Mouse (Mus musculus) frontal cortex, postnatal 10 days (tissue): ENCODE measurements around the gene Tnfaip8l3.
"Not testable (repeated sequence)": the region's sequence is repeated elsewhere in the genome, so short reads cannot be mapped to it uniquely, and the experiment has no call there.

Source experiments
- DNase-seq, 2 experiments: peaks; one replicate each; pipeline ENCODE4 v3.0.0; 2022; ENCODE audit warnings: low spot score in 2 of 2, mixed read lengths in 1 of 2

The Tnfaip8l3 gene

DNA sequence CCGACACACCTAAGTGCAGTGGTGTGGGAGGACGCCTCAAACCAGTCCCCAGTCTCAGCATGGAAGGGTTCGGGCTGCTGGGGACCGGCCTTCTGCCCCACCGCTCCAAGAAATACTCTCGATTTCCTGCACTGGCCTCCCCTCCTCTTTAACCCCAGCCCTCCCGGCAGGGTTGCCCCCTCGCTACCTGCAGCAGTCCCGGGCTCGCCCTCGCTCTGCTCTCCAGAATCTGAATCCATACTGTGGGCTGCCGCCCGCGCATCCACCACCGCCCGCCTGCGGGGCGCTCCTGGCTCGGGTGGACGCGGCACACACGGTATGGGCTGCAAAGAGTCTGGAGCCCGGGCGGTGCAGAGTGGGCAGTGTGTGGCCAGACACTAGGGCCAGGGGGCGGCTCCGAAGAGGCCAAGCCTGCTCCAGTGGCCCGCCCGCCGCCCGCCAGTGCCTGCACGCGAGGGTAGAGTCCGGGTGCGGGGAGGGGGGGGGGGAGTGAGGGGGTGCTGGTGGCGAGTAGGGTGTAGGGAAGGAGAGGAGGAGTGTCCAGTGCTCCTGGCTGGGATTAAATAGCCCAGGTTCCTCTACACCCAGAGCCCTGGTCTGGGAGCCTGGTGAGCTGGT lies at the start of gene Tnfaip8l3:
Gene Tnfaip8l3, minus strand, starts transcription at position 357 of the 618 bp plus-strand sequence.
- peak; percentile 7 to 24 for DNase-seq

DNA sequence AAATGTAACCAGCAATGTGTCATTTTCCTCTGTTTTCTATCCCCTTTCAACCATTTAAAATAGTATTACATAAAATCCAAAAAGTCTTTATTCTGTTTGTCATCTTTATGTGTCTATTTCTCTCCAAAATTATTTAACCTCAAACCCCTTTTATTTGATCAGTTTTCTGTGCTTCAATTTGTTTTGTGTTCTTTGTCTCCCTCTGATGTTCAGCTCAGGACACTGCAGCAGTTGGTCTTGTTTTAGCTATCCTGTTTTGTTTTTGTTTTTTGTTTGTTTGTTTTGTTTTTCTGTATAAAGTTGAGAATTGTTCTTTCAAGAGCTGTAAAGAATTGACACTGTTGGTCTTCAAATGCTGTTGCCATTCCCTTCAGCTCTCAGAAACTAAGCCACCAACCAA lies 44.5 kb upstream of the Tnfaip8l3 start:
- DNase-seq, result no peak

DNA sequence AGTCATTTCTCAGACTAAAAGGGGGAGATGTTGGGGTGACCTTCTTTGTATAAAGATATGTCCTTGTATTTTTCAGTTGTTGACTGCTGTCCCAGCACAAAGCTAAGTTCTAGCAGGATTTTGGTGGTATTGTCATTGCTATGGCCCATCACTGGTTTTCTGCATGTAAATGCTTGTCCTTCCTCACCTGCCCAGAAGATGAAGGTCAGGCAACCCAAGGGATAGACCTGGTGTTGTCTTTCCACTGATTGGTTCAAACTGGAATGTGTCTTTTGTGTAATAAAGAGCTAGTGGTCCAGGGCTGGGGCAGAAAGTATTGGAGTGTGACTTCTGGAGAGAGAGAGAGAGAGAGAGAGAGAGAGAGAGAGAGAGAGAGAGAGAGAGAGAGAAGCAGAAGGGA lies 30.4 kb upstream of the Tnfaip8l3 start:
- no peak for DNase-seq

DNA sequence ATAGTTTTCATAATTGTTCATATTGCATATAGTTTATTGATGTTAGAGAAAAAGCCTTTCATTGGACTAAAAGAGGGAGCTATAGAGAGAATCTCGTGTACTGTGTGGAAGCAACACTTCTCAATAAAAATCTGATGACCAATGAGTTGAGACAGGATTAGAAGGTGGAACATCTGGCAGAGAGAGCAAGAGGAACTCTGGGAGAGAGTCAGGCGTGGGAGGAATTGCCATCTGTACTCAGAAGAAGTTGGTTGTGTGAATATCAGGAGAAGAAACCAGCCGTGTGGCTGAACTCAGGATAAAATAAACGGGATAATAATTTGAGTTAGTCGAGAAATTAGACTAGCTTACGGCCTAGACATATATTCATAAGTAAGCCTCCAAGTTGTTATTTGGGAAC lies 28.9 kb upstream of the Tnfaip8l3 start:
- no peak for DNase-seq

DNA sequence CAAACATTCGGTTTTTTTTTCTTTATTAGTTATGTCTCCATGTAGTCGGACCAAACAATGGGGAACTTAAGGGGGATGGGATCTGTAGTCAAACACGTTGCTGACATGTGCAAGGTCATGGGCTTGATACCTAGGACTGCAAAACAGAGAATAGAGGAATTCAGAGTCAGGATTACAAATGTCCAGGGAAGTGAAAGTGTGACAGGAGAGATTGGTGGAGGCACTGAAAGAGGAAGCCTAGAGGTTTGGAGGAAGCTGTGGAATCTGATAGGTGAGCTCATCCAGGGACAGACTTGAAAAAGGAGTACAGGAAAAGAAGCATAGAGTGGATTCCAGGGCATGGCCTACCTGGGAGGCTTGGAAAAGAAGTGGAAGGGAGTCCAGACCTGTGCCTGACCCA lies 16.1 kb upstream of the Tnfaip8l3 start:
- no peak for DNase-seq

DNA sequence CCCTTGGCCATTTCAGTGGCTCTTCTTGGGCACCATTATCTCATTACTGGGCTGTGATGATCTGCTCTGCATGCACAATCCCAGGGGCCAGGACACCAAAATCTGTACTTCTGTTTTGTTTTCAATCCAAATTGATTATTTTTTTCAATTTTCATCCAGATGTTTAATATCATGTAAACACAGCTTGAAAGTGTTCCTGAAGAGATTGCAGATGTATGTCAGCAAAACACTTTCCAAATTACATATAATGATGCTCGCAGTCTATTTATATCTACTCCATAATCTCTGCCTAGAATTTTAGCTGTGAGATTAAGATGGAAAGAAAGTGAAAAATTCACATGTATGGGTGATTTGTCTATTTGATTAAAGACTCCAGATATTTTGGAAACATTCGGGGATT lies 9.6 kb upstream of the Tnfaip8l3 start:
- no peak for DNase-seq

DNA sequence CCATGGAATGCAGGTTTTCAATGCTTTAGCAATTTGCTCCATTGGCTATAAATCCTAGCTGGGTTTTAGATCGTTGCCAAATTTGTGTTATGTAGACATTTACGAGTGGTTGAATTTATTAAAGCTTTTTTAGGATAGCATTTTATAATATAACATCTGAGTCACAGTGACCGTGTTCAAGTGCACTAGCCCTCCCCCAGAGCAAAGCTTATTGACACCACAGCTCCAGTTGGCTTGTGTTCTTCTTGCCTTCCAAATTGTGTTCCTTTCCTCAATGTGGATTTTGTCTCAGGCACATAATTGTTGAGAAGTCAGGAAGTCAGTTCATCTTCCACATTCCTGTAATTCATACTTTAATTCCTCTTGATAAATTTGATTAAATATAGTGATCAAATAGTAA lies 6.7 kb upstream of the Tnfaip8l3 start:
- no peak for DNase-seq

DNA sequence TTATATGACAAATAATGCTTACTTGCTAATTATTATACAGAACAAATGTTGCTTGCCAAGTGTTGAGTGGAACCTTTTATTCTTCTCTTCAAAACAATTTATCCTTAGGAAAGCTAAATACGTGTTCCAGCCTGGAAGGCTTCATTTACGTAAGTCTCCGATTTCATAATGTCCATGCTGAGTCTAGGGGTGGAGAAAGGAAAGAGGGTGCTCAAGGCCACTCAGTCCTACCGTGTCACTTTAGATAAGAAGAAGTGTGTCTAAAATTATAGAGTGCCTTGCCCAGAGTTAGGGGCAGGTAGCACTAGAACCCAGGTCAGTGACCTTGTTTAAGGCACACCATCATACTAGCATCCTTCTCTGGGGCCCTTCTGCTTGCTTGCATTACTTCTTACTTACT lies 5.5 kb upstream of the Tnfaip8l3 start:
- DNase-seq, result no peak

DNA sequence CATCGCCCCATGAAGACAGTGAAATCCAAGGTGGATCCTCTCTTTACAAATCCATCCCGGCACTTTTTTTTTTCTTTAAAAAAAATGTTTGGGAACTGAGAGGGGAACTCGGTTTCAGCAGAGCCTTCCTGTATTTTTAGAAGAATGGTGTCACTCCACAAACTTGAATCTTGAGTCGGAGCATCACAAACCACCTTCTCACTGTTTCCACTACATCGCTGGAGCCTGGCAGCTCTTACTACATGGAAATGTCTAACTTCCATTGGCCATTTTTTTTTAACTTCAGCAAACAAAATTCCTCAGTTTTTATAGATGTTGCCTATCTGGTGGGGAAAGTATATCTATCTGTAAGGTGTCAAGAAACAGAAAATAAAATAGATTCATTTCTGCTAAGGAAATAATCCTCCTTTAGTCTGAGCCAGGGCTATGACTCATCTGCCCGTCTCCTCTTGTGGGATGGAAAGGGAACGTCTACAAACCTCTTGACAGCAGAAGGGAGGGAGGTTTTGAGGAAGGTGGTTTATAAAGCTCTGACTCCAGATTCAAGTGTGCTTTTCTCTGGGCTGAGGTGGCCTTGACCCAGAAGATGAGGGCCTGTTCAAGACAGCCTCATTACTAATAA lies 3.4 kb upstream of the Tnfaip8l3 start:
- DNase-seq, result no peak

GRCm38 (mm10) chr9:54069204-54069603 lies 1.0 kb upstream of the Tnfaip8l3 start:
- DNase-seq, result no peak

GRCm38 (mm10) chr9:54068777-54069176 lies 589 bp upstream of the Tnfaip8l3 start:
- DNase-seq, result peak; percentile 12 to 44

GRCm38 (mm10) chr9:54067642-54068031 lies 551 bp downstream of the Tnfaip8l3 start:
- no peak for DNase-seq

GRCm38 (mm10) chr9:54064836-54065235 lies 3.4 kb downstream of the Tnfaip8l3 start:
- DNase-seq, result no peak

GRCm38 (mm10) chr9:54063655-54064054 lies 4.5 kb downstream of the Tnfaip8l3 start:
- no peak for DNase-seq

GRCm38 (mm10) chr9:54061666-54062065 lies 6.5 kb downstream of the Tnfaip8l3 start:
- no peak for DNase-seq

- DNase-seq, result no peak
These were observed 16.7 kb downstream of the Tnfaip8l3 start for GRCm38 (mm10) chr9:54051298-54052068.

- no peak for DNase-seq
These were observed 19.2 kb downstream of the Tnfaip8l3 start for GRCm38 (mm10) chr9:54048978-54049377.

GRCm38 (mm10) chr9:54043067-54043466 lies 25.1 kb downstream of the Tnfaip8l3 start:
- DNase-seq, result no peak

- peak in 1 of 2 experiments; percentile 23 for DNase-seq
These were observed 30.5 kb downstream of the Tnfaip8l3 start for GRCm38 (mm10) chr9:54037717-54038116.

- DNase-seq, result no peak
These were observed 33.5 kb downstream of the Tnfaip8l3 start for GRCm38 (mm10) chr9:54034691-54035090.

- DNase-seq, result no peak
These were observed 45.4 kb downstream of the Tnfaip8l3 start for GRCm38 (mm10) chr9:54022795-54023194.

DNA sequence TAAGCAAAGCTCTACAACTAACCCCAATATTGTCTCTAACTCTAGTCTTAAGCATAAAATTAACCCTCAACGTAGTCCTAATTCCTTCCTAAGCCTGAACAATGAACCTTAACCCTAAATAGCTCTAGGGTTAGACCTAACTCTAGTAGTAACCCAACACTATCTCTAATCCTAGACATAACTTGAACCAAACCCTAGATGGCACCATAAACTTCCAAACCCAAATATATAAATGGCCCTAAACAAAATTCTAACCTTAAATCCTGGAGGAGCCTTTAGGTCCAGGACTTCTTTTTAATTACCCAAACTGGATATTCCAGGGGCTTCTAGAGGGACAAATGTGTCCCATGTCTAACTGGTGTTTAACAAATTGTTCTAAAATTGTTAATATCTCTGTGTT lies 73.7 kb downstream of the Tnfaip8l3 start:
- no peak for DNase-seq

DNA sequence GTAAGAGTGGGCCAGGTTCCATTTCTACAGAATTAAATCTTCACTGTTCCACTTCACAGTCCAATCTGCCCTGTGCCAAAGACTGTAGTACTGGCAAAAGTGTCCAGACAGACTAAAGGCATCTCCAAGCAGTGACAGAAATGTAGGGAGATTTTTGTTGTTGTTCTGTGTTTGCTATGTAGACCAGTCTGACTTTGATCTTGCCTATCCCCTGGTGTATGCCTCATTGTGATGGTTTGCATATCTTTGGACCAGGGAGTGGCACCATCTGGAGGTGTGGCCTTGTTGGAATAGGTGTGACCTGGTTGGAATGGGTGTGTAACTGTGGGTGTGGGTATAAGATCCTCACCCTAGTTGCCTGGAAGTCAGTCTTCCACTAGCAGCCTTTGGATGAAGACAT lies 75.6 kb downstream of the Tnfaip8l3 start:
- DNase-seq, result not testable (repeated sequence)
